Mouse (Mus musculus) forebrain, embryonic 13.5 days (tissue): ENCODE measurements at regions not wholly inside any gene's neighbourhood (a gene's known extent, or its start where the extent isn't known, plus 50 kb on each side); places are given as distances from the start of the nearest gene placed in this dataset.

Source experiments
- ATAC-seq: fragments of 200-750 bp; cut with Nextera tagmentation; 2 replicates; pipeline ENCODE4 v1.8.0; 2017
- H3K27ac ChIP-seq: fragments of 300-500 bp; sonication (generic); 2 replicates; pipeline ENCODE4 v1.5.1; 2015; ENCODE audit warnings: inconsistent platforms, mild to moderate bottlenecking, moderate library complexity
- H3K27me3 ChIP-seq: fragments of 300-500 bp; sonication (generic); 2 replicates; pipeline ENCODE4 v1.6.1; 2015; ENCODE audit warnings: mild to moderate bottlenecking, inconsistent platforms
- H3K36me3 ChIP-seq: fragments of 300-500 bp; sonication (generic); 2 replicates; pipeline ENCODE4 v1.6.1; 2015; ENCODE audit warnings: mild to moderate bottlenecking, inconsistent platforms; ENCODE audit not compliant: poor library complexity, severe bottlenecking
- H3K4me1 ChIP-seq: fragments of 300-500 bp; sonication (generic); 2 replicates; pipeline ENCODE4 v1.6.1; 2015; ENCODE audit warnings: inconsistent platforms
- H3K4me2 ChIP-seq: fragments of 300-500 bp; sonication (generic); 2 replicates; pipeline ENCODE4 v1.6.1; 2015; ENCODE audit warnings: inconsistent platforms, mild to moderate bottlenecking, moderate library complexity
- H3K4me3 ChIP-seq: fragments of 300-500 bp; sonication (generic); 2 replicates; pipeline ENCODE4 v1.5.1; 2015; ENCODE audit warnings: mild to moderate bottlenecking, inconsistent platforms
- H3K9ac ChIP-seq: fragments of 300-500 bp; sonication (generic); 2 replicates; pipeline ENCODE4 v1.6.1; 2015; ENCODE audit warnings: mild to moderate bottlenecking, inconsistent platforms
- H3K9me3 ChIP-seq: fragments of 300-500 bp; sonication (generic); replicated peaks from 2 replicates; pipeline ENCODE4 v1.6.1; 2016; ENCODE audit warnings: inconsistent platforms
- WGBS: fragments of 180-500 bp; shearing (Covaris S2); methylation state at CpG from one replicate; pipeline ENCODE4 v1.1.7; 2015; 5-methylcytosine and 5-hydroxymethylcytosine counted together

DNA sequence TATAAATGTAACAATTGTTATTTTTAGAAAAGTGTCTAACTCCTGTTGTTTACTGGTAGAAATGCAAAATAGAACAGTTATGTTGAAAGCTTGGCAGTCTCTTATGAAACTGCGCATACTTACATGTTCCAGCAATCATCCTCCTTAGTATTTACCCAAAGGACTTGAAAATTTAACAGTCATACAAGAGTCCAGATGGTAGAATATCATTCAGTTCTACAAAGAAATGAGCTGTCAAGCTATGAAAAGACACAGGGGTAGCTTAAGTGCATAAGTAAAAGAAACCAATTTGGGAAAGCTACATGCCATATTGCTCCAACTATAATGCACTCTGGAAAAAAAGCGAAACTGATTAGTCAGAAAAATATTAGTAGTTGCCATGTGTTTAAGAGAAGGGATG lies 196.7 kb downstream of the Ndufa4 start:
- Histone ChIP-seq H3K36me3 (no peaks in the 10 kb centered on the region), H3K9ac (no peak overlapping the region), H3K27me3 (no peaks in the 10 kb centered on the region), H3K27ac (no peak overlapping the region), H3K4me2 (no peak overlapping the region), H3K9me3 (no peaks in the 10 kb centered on the region; the same call in 1 of the 2 replicates), H3K4me1 (no peaks in the 10 kb centered on the region), H3K4me3 (no peak overlapping the region)
- 90% methylated on average over 2 of the region's 2 CpGs for WGBS
- peak; percentile 70; the same call in 1 of the 2 replicates for ATAC-seq

DNA sequence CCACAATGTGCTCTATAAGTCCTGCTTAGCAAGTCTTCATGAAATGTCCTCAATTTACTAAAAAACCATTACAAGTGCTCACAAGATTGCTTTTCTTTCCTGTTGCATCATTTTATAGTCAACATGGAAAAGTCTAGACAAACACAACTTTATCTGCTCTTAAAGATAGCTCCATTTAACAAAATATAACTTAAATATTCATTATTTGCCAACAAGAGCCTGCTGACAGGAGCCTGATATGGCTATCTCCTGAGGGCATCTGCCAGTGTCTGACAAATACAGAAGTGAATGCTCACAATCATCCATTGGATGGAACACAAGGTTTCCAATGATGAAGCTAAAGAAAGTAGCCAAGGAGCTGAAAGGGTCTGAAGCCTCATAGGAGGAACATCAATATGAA lies 197.8 kb downstream of the Ndufa4 start:
- H3K4me1 ChIP-seq = no peaks in the 10 kb centered on the region
- no peaks in the 10 kb centered on the region for H3K27me3 ChIP-seq
- ATAC-seq = no peak
- no peak overlapping the region for H3K4me3 ChIP-seq
- no peaks in the 10 kb centered on the region; the same call in 1 of the 2 replicates for H3K9me3 ChIP-seq
- H3K9ac ChIP-seq = no peak overlapping the region
- no peaks in the 10 kb centered on the region for H3K36me3 ChIP-seq
- no peak overlapping the region for H3K4me2 ChIP-seq
- H3K27ac ChIP-seq = no peak overlapping the region
